Mouse (Mus musculus) hindbrain, embryonic 13.5 days (tissue): ENCODE results near the gene Kif9. TPM values are rescaled to one million over a fixed set of nuclear protein-coding genes. Genes with fewer than 3 reads are reported as not detected.

ENCODE experiments used
- ATAC-seq: fragments of 200-750 bp; cut with Nextera tagmentation; 2 replicates; pipeline ENCODE4 v1.8.0; 2017; ENCODE audit warnings: moderate TSS enrichment; ENCODE audit not compliant: low FRiP score
- H3K27ac ChIP-seq: fragments of 300-500 bp; sonication (generic); 2 replicates; pipeline ENCODE4 v1.5.1; 2015; ENCODE audit warnings: inconsistent platforms, mild to moderate bottlenecking, moderate library complexity
- H3K27me3 ChIP-seq: fragments of 300-500 bp; sonication (generic); 2 replicates; pipeline ENCODE4 v1.6.1; 2015; ENCODE audit warnings: mild to moderate bottlenecking, inconsistent platforms
- H3K36me3 ChIP-seq: fragments of 300-500 bp; sonication (generic); 2 replicates; pipeline ENCODE4 v1.6.1; 2015; ENCODE audit warnings: mild to moderate bottlenecking, inconsistent platforms
- H3K4me1 ChIP-seq: fragments of 300-500 bp; sonication (generic); replicated peaks from 2 replicates; pipeline ENCODE4 v1.6.1; 2015; ENCODE audit warnings: inconsistent platforms
- H3K4me2 ChIP-seq: fragments of 300-500 bp; sonication (generic); 2 replicates; pipeline ENCODE4 v1.6.1; 2015; ENCODE audit warnings: inconsistent platforms, mild to moderate bottlenecking, moderate library complexity
- H3K4me3 ChIP-seq: fragments of 300-500 bp; sonication (generic); 2 replicates; pipeline ENCODE4 v1.5.1; 2015; ENCODE audit warnings: mild to moderate bottlenecking, inconsistent platforms
- H3K9ac ChIP-seq: fragments of 300-500 bp; sonication (generic); 2 replicates; pipeline ENCODE4 v1.6.1; 2015; ENCODE audit warnings: mild to moderate bottlenecking, inconsistent platforms
- H3K9me3 ChIP-seq: fragments of 300-500 bp; sonication (generic); 2 replicates; pipeline ENCODE4 v1.6.1; 2016; ENCODE audit warnings: inconsistent platforms
- WGBS: fragments of 180-500 bp; shearing (Covaris S2); methylation state at CpG from one replicate; pipeline ENCODE4 v1.1.7; 2015; 5-methylcytosine and 5-hydroxymethylcytosine counted together
- polyA plus RNA-seq: library from polyadenylated mRNA; unstranded; fragments of >200 nt; fragmentation: Nextera tagmentation; extraction: Ambion mirVana; gene quantifications from 2 replicates; pipeline ENCODE4 v1.2.1, GENCODE M21; 2015

Kif9 gene
- polyA plus RNA-seq = 3.0 and 6.2 TPM in 2 replicates

- Histone ChIP-seq H3K27ac (peak within 1 kb of the TSS; percentile 93), H3K9ac (peak within 1 kb of the TSS; percentile 79), H3K4me1 (peaks cover 25% of the 10 kb centered on the region), H3K9me3 (no peaks in the 10 kb centered on the region), H3K4me2 (peak within 1 kb of the TSS; percentile 89), H3K27me3 (peaks cover 14% of the 10 kb centered on the region), H3K36me3 (peaks cover 11% of the 10 kb centered on the region), H3K4me3 (peak within 1 kb of the TSS; percentile 78)
- WGBS = under 1% methylated on average over 53 of the region's 53 CpGs
- ATAC-seq = peak; percentile 99
These were observed at the start of gene Kif9, which contains the start of gene Klhl18 for GRCm38 (mm10) chr9:110476124-110477091. TSS of gene Kif9 (plus strand) at chr9:110476958. TSS of gene Klhl18 (minus strand) at chr9:110476694.

GRCm38 (mm10) chr9:110431241-110431640, 45.5 kb upstream of the Kif9 start:
- ATAC-seq = no peak

GRCm38 (mm10) chr9:110433045-110433444, 43.7 kb upstream of the Kif9 start:
- Histone ChIP-seq H3K9me3 (no peaks in the 10 kb centered on the region), H3K36me3 (peaks cover 93% of the 10 kb centered on the region), H3K4me1 (no peaks in the 10 kb centered on the region), H3K27ac (no peak overlapping the region), H3K4me3 (no peak overlapping the region), H3K4me2 (no peak overlapping the region), H3K9ac (no peak overlapping the region), H3K27me3 (no peaks in the 10 kb centered on the region)
- WGBS = 94% methylated on average over 2 of the region's 2 CpGs
- no peak for ATAC-seq

More at GRCm38 (mm10) chr9:110431241-110431640, 45.5 kb upstream of the Kif9 start:
- peaks cover 95% of the 10 kb centered on the region for H3K36me3 ChIP-seq
- 72% methylated on average over 8 of the region's 8 CpGs for WGBS
- no peak overlapping the region for H3K9ac ChIP-seq
- no peak overlapping the region for H3K4me2 ChIP-seq
- no peak overlapping the region for H3K27ac ChIP-seq
- no peak overlapping the region for H3K4me3 ChIP-seq
- no peaks in the 10 kb centered on the region for H3K4me1 ChIP-seq
- no peaks in the 10 kb centered on the region for H3K9me3 ChIP-seq
- no peaks in the 10 kb centered on the region for H3K27me3 ChIP-seq

GRCm38 (mm10) chr9:110436041-110436440, 40.7 kb upstream of the Kif9 start:
- H3K36me3 ChIP-seq = peaks cover 72% of the 10 kb centered on the region
- 95% methylated on average over 11 of the region's 11 CpGs for WGBS
- no peak overlapping the region for H3K4me2 ChIP-seq

GRCm38 (mm10) chr9:110440049-110440448, 36.7 kb upstream of the Kif9 start:
- Histone ChIP-seq H3K27ac (no peak overlapping the region), H3K27me3 (no peaks in the 10 kb centered on the region), H3K9ac (no peak overlapping the region), H3K36me3 (peaks cover 62% of the 10 kb centered on the region), H3K4me2 (no peak overlapping the region), H3K4me1 (no peaks in the 10 kb centered on the region), H3K9me3 (no peaks in the 10 kb centered on the region), H3K4me3 (no peak overlapping the region)
- no peak for ATAC-seq
- WGBS = 78% methylated on average over 5 of the region's 5 CpGs

More at GRCm38 (mm10) chr9:110436041-110436440, 40.7 kb upstream of the Kif9 start:
- H3K4me1 ChIP-seq = no peaks in the 10 kb centered on the region
- no peaks in the 10 kb centered on the region for H3K9me3 ChIP-seq
- H3K27ac ChIP-seq = no peak overlapping the region
- no peak overlapping the region for H3K9ac ChIP-seq
- H3K4me3 ChIP-seq = no peak overlapping the region
- no peaks in the 10 kb centered on the region for H3K27me3 ChIP-seq
- ATAC-seq = no peak

GRCm38 (mm10) chr9:110440559-110440958, 36.2 kb upstream of the Kif9 start:
- H3K36me3 ChIP-seq = peaks cover 57% of the 10 kb centered on the region
- WGBS = 86% methylated on average over 6 of the region's 6 CpGs
- H3K4me3 ChIP-seq = no peak overlapping the region
- ATAC-seq = no peak
- no peaks in the 10 kb centered on the region for H3K4me1 ChIP-seq
- no peak overlapping the region for H3K27ac ChIP-seq
- H3K27me3 ChIP-seq = no peaks in the 10 kb centered on the region
- no peak overlapping the region for H3K4me2 ChIP-seq
- no peaks in the 10 kb centered on the region for H3K9me3 ChIP-seq
- no peak overlapping the region for H3K9ac ChIP-seq

GRCm38 (mm10) chr9:110448356-110448755, 28.4 kb upstream of the Kif9 start:
- peaks cover 43% of the 10 kb centered on the region for H3K36me3 ChIP-seq
- no peak for ATAC-seq
- peaks cover 6% of the 10 kb centered on the region for H3K4me1 ChIP-seq
- WGBS = 84% methylated on average over 15 of the region's 15 CpGs
- H3K4me2 ChIP-seq = no peak overlapping the region
- H3K9me3 ChIP-seq = no peaks in the 10 kb centered on the region
- no peaks in the 10 kb centered on the region for H3K27me3 ChIP-seq
- H3K27ac ChIP-seq = no peak overlapping the region
- 0 out of 2 replicates have a peak overlapping the region, but pooled peaks have one; percentile 19 for H3K9ac ChIP-seq
- no peak overlapping the region for H3K4me3 ChIP-seq

GRCm38 (mm10) chr9:110448857-110449617, 27.7 kb upstream of the Kif9 start:
- no peak overlapping the region for H3K4me2 ChIP-seq
- 33% methylated on average over 11 of the region's 11 CpGs for WGBS
- no peak overlapping the region for H3K4me3 ChIP-seq
- no peaks in the 10 kb centered on the region for H3K9me3 ChIP-seq
- ATAC-seq = peak; percentile 80
- H3K4me1 ChIP-seq = peaks cover 6% of the 10 kb centered on the region
- peak overlapping the region; percentile 51 for H3K9ac ChIP-seq
- 0 out of 2 replicates have a peak overlapping the region, but pooled peaks have one; percentile 12 for H3K27ac ChIP-seq
- no peaks in the 10 kb centered on the region for H3K27me3 ChIP-seq
- H3K36me3 ChIP-seq = peaks cover 37% of the 10 kb centered on the region

GRCm38 (mm10) chr9:110452523-110452922, 24.2 kb upstream of the Kif9 start:
- Histone ChIP-seq H3K9ac (no peak overlapping the region), H3K27ac (no peak overlapping the region), H3K4me2 (no peak overlapping the region), H3K27me3 (no peaks in the 10 kb centered on the region), H3K4me3 (no peak overlapping the region), H3K4me1 (peaks cover 6% of the 10 kb centered on the region), H3K36me3 (peaks cover 27% of the 10 kb centered on the region), H3K9me3 (no peaks in the 10 kb centered on the region)
- 76% methylated on average over 3 of the region's 3 CpGs for WGBS
- ATAC-seq = no peak

GRCm38 (mm10) chr9:110457926-110458325, 18.8 kb upstream of the Kif9 start:
- Histone ChIP-seq H3K36me3 (peaks cover 18% of the 10 kb centered on the region), H3K4me1 (no peaks in the 10 kb centered on the region), H3K27ac (no peak overlapping the region), H3K27me3 (no peaks in the 10 kb centered on the region), H3K4me3 (no peak overlapping the region), H3K9me3 (no peaks in the 10 kb centered on the region), H3K4me2 (no peak overlapping the region), H3K9ac (no peak overlapping the region)
- ATAC-seq = no peak
- 96% methylated on average over 3 of the region's 3 CpGs for WGBS

- no peaks in the 10 kb centered on the region for H3K9me3 ChIP-seq
- H3K4me2 ChIP-seq = no peak overlapping the region
- no peaks in the 10 kb centered on the region for H3K4me1 ChIP-seq
- no peak overlapping the region for H3K4me3 ChIP-seq
- WGBS = 77% methylated on average over 2 of the region's 2 CpGs
- no peak overlapping the region for H3K9ac ChIP-seq
- ATAC-seq = no peak
- H3K27me3 ChIP-seq = no peaks in the 10 kb centered on the region
- no peak overlapping the region for H3K27ac ChIP-seq
- peaks cover 20% of the 10 kb centered on the region for H3K36me3 ChIP-seq
These were observed 17.5 kb upstream of the Kif9 start for GRCm38 (mm10) chr9:110459145-110459727.
